Mouse (Mus musculus) CD4-positive, CD25-positive, alpha-beta regulatory T cell, adult 4 months (primary cell): ENCODE measurements at regions not wholly inside any gene's neighbourhood (a gene's known extent, or its start where the extent isn't known, plus 50 kb on each side); places are given as distances from the start of the nearest gene placed in this dataset.

Experiments
- ATAC-seq: one replicate; pipeline ENCODE4 v1.8.0; 2017

- no peak for ATAC-seq
Observed at GRCm38 (mm10) chr1:92731353-92732282, 83.0 kb upstream of the Otos start.

GRCm38 (mm10) chr1:92730576-92730975 is 81.9 kb upstream of the Otos start:
- no peak for ATAC-seq

- no peak for ATAC-seq
Observed at GRCm38 (mm10) chr1:92727961-92728360, 79.3 kb upstream of the Otos start.

- no peak for ATAC-seq
Observed at GRCm38 (mm10) chr1:92727371-92727770, 78.7 kb upstream of the Otos start.

- no peak for ATAC-seq
Observed at GRCm38 (mm10) chr1:92726341-92726740, 77.7 kb upstream of the Otos start.

- no peak for ATAC-seq
Observed at GRCm38 (mm10) chr1:92724135-92724534, 75.5 kb upstream of the Otos start.

- ATAC-seq = no peak
Observed at GRCm38 (mm10) chr1:92720567-92720966, 71.9 kb upstream of the Otos start.

GRCm38 (mm10) chr1:92719864-92720263 is 71.2 kb upstream of the Otos start:
- no peak for ATAC-seq

- ATAC-seq = no peak
Observed at GRCm38 (mm10) chr1:92718108-92718507, 69.5 kb upstream of the Otos start.

- ATAC-seq = no peak
Observed at GRCm38 (mm10) chr1:92714725-92715324, 66.2 kb upstream of the Otos start.

GRCm38 (mm10) chr1:92712366-92712765 is 63.7 kb upstream of the Otos start:
- ATAC-seq = no peak

GRCm38 (mm10) chr1:92710321-92710839 is 61.7 kb upstream of the Otos start:
- no peak for ATAC-seq

GRCm38 (mm10) chr1:92709190-92709850 is 60.7 kb upstream of the Otos start:
- ATAC-seq = no peak

GRCm38 (mm10) chr1:92707917-92708897 is 59.6 kb upstream of the Otos start:
- no peak for ATAC-seq

- ATAC-seq = no peak
Observed at GRCm38 (mm10) chr1:92707441-92707840, 58.8 kb upstream of the Otos start.

- ATAC-seq = no peak
Observed at GRCm38 (mm10) chr1:92703903-92704302, 55.3 kb upstream of the Otos start.

GRCm38 (mm10) chr1:92703270-92703669 is 54.6 kb upstream of the Otos start:
- no peak for ATAC-seq

- no peak for ATAC-seq
Observed at GRCm38 (mm10) chr1:92700107-92700506, 51.5 kb upstream of the Otos start.

GRCm38 (mm10) chr1:92699697-92700096 is 51.1 kb upstream of the Otos start:
- ATAC-seq = no peak

GRCm38 (mm10) chr1:92699048-92699447 is 50.4 kb upstream of the Otos start:
- no peak for ATAC-seq

GRCm38 (mm10) chr1:92698541-92698940 is 49.9 kb upstream of the Otos start:
- no peak for ATAC-seq
